Mouse (Mus musculus): ENCODE measurements around the gene Sgk1.
"Not testable (repeated sequence)": the region's sequence is repeated elsewhere in the genome, so short reads cannot be mapped to it uniquely, and the experiment has no call there.

Gene Sgk1

GRCm38 (mm10) chr10:22000491-22001306 is 118.7 kb downstream of the Sgk1 start:
- DNase-seq (ENCODE audit: low read depth, low spot score): no peak

GRCm38 (mm10) chr10:22001621-22002020 is 119.6 kb downstream of the Sgk1 start:
- DNase-seq (ENCODE audit: low read depth, low spot score): no peak

GRCm38 (mm10) chr10:22004763-22005162 is 122.8 kb downstream of the Sgk1 start:
- DNase-seq (ENCODE audit: low read depth, low spot score): no peak

GRCm38 (mm10) chr10:22007160-22007801 is 125.3 kb downstream of the Sgk1 start:
- DNase-seq (ENCODE audit: low read depth, low spot score): no peak

GRCm38 (mm10) chr10:22007802-22008172 is 125.8 kb downstream of the Sgk1 start:
- peak; percentile 56 for DNase-seq (ENCODE audit: low read depth, low spot score)

GRCm38 (mm10) chr10:22010088-22010818 is 128.3 kb downstream of the Sgk1 start:
- DNase-seq (ENCODE audit: low read depth, low spot score): peak; percentile 84

- DNase-seq (ENCODE audit: low read depth, low spot score): no peak
Observed at GRCm38 (mm10) chr10:22017469-22018159, 135.6 kb downstream of the Sgk1 start.

GRCm38 (mm10) chr10:22018618-22019017 is 136.6 kb downstream of the Sgk1 start:
- DNase-seq (ENCODE audit: low read depth, low spot score): no peak

GRCm38 (mm10) chr10:22034303-22034702 is 152.3 kb downstream of the Sgk1 start:
- no peak for DNase-seq (ENCODE audit: low read depth, low spot score)

GRCm38 (mm10) chr10:22036256-22036655 is 154.3 kb downstream of the Sgk1 start:
- not testable (repeated sequence) for DNase-seq (ENCODE audit: low read depth, low spot score)

Data from mesoderm, embryonic 11.5 days (tissue).